Mouse (Mus musculus) mesoderm, embryonic 11.5 days (tissue): ENCODE data around the gene Tmem170.

Experiments used
- DNase-seq: peaks from one replicate; pipeline ENCODE4 v3.0.0-alpha.2; 2012; ENCODE audit warnings: low read depth, low spot score

The Tmem170 gene

DNA sequence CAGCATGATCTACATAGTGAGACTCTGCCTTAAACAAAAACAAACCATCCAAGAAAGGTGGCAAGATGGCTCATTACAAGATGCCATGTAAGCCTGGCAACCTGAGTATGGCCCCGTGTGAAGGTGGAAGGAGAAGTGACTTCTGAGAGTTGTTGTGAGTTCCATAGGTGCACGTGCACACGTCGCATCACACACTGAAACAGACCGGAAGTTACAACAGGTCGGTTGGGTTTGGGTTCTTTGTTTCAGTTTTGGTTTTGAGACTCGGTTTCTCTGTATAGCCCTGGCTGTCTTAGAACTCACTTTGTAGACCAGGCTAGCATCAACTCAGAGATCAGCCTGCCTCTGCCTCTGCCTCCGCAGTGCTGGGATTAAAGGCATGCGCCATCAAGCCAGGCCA lies 62.7 kb downstream of the Tmem170 start:
- DNase-seq = no peak
